Mouse (Mus musculus) myocyte (in vitro differentiated cells): ENCODE results near the gene Inpp4b. TPM values are rescaled to one million over a fixed set of nuclear protein-coding genes. Genes with fewer than 3 reads are reported as not detected.
A peak's percentile ranks its signal among the peaks of the same experiment; 100 is the strongest.

Experiments
- H3K27me3 ChIP-seq: one replicate; pipeline ENCODE4 v1.6.1; 2011; ENCODE audit not compliant: control insufficient read depth, insufficient read depth, insufficient read length
- H3K36me3 ChIP-seq: one replicate; pipeline ENCODE4 v1.6.1; 2011; ENCODE audit not compliant: control insufficient read depth, insufficient read depth
- H3K4me2 ChIP-seq: one replicate; pipeline ENCODE4 v1.6.1; 2011; ENCODE audit warnings: low read depth, control low read depth
- H3K4me3 ChIP-seq: one replicate; pipeline ENCODE4 v1.5.1; 2011; ENCODE audit warnings: mild to moderate bottlenecking, control low read depth, moderate library complexity
- H3K79me2 ChIP-seq: one replicate; pipeline ENCODE4 v1.6.1; 2011; ENCODE audit not compliant: control insufficient read depth, insufficient read depth
- H3ac ChIP-seq: one replicate; pipeline ENCODE4 v1.6.1; 2011; ENCODE audit not compliant: control insufficient read depth, insufficient read length
- CEBPB ChIP-seq: IDR thresholded peaks from 2 replicates; pipeline ENCODE4 v1.6.1; 2011; ENCODE audit warnings: mild to moderate bottlenecking, moderate library complexity; ENCODE audit not compliant: poor library complexity, insufficient read depth, severe bottlenecking
- E2F4 ChIP-seq: IDR thresholded peaks from one replicate; pipeline ENCODE4 v1.6.1; 2011; ENCODE audit warnings: mild to moderate bottlenecking, control low read depth, moderate library complexity; ENCODE audit not compliant: insufficient read depth
- MAX ChIP-seq: IDR thresholded peaks from one replicate; pipeline ENCODE4 v1.6.1; 2011; ENCODE audit warnings: low read depth, mild to moderate bottlenecking, control low read depth
- MYOD1 ChIP-seq, 3 experiments: IDR thresholded peaks; one replicate each; pipeline ENCODE4 v1.6.1; 2011; ENCODE audit warnings: control low read depth in 2 of 3, low read depth in 2 of 3, mild to moderate bottlenecking in 2 of 3, moderate library complexity in 1 of 3; ENCODE audit not compliant: insufficient read length in 2 of 3, control insufficient read depth in 1 of 3
- MYOG ChIP-seq, 3 experiments: IDR thresholded peaks; one replicate each; pipeline ENCODE4 v1.6.1; 2011; ENCODE audit warnings: control low read depth in 2 of 3, low read depth in 2 of 3, mild to moderate bottlenecking in 2 of 3; ENCODE audit not compliant: insufficient read length in 2 of 3, control insufficient read depth in 1 of 3, insufficient read depth in 1 of 3
- POLR2A ChIP-seq: IDR thresholded peaks from one replicate; pipeline ENCODE4 v1.6.1; 2011; ENCODE audit warnings: low read depth, mild to moderate bottlenecking, control low read depth, moderate library complexity; ENCODE audit not compliant: insufficient read length
- POLR2AphosphoS2 ChIP-seq: IDR thresholded peaks from one replicate; pipeline ENCODE4 v1.6.1; 2011; ENCODE audit warnings: low read depth, control low read depth; ENCODE audit not compliant: insufficient read length
- REST ChIP-seq: IDR thresholded peaks from one replicate; pipeline ENCODE4 v1.6.1; 2011; ENCODE audit warnings: mild to moderate bottlenecking, control low read depth, moderate library complexity; ENCODE audit not compliant: insufficient read depth, insufficient read length
- SRF ChIP-seq: IDR thresholded peaks from one replicate; pipeline ENCODE4 v1.6.1; 2011; ENCODE audit warnings: low read depth; ENCODE audit not compliant: control insufficient read depth, insufficient read length
- TCF12 ChIP-seq: IDR thresholded peaks from one replicate; pipeline ENCODE4 v1.6.1; 2011; ENCODE audit warnings: mild to moderate bottlenecking, control low read depth; ENCODE audit not compliant: poor library complexity, insufficient read depth, severe bottlenecking
- TCF3 ChIP-seq: IDR thresholded peaks from one replicate; pipeline ENCODE4 v1.6.1; 2011; ENCODE audit warnings: low read depth, control low read depth; ENCODE audit not compliant: insufficient read length
- USF1 ChIP-seq: IDR thresholded peaks from one replicate; pipeline ENCODE4 v1.6.1; 2011; ENCODE audit warnings: low read depth, mild to moderate bottlenecking, control low read depth, moderate library complexity
- polyA plus RNA-seq: library from polyadenylated mRNA; unstranded; fragments of >200 nt; fragmentation: generic; extraction: Trizol; gene quantifications from one replicate; pipeline ENCODE4 v1.2.1, GENCODE M21; 2012; ENCODE audit warnings: missing spikeins

Gene Inpp4b
- polyA plus RNA-seq, 1 experiment = 5.6 TPM

DNA sequence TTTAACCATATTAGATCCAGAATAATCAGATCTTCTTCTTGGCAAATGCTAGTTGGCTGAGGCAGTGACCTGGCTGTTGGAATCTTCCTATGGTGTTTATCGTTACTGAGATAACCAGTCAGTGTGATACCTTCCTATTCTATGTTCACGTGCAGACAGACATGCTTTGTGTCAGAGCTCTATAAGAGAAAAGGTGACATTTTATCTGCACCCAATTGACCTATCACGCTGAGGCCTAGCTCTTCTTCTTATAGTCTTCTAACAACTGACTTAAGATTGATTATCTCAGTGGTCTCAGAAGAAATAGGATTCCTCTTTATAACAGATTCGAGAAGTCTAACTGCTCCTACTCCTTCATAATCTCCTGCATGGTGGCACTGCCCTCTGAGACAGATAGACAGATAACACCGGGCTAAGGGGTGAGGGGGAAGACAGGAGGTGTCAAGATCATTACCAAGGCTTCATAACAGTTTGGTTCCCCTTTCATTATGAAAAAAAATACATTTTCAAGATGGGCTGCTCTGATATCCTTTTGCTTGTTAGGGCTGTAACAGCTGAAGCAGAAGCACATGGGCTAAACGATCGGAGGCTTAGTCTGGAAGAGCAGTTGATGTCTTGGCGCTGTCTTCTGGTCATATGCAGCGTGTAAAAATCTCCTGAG lies 431.1 kb downstream of the Inpp4b start:
- no peaks in the 10 kb centered on the region for H3K79me2 ChIP-seq
- no peak for TF ChIP-seq TCF12
- TF ChIP-seq TCF3 = no peak
- TF ChIP-seq MYOD1 (IDR thresholded peaks at IDR 0.05; ENCODE audit: control insufficient read depth in 1 of 3, insufficient read length in 2 of 3, low read depth in 2 of 3) = no peak
- no peak for TF ChIP-seq E2F4
- TF ChIP-seq MYOG (IDR thresholded peaks at IDR 0.05; ENCODE audit: control insufficient read depth in 1 of 3, insufficient read depth in 1 of 3, insufficient read length in 2 of 3, low read depth in 2 of 3) = no peak
- TF ChIP-seq MAX = no peak
- TF ChIP-seq POLR2A = no peak
- no peak for TF ChIP-seq CEBPB
- no peak for TF ChIP-seq POLR2AphosphoS2
- TF ChIP-seq USF1 = no peak
- TF ChIP-seq REST = no peak
- TF ChIP-seq SRF = no peak
- H3K36me3 ChIP-seq = no peaks in the 10 kb centered on the region

DNA sequence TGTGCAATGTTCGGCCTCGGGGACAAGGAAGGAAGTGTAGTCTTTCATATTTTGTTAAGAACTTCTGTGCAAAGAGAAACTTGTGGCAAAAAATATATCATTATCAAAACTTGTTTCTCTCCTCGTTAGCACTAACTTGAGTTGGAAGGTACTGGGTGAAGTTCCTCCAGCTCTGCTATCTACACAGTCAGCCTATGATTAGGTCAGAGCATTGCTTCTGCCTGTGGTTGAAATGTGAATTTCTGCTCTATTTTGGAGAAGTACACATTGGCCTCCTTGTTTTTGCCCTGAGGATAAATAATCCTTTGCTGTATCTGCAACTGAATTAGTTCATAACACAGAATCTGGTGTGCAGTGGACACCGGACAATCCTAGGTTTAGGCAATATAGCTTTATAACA lies 431.7 kb downstream of the Inpp4b start:
- TF ChIP-seq POLR2A (no peak), TCF12 (no peak), MYOD1 (IDR thresholded peaks at IDR 0.05; ENCODE audit: control insufficient read depth in 1 of 3, insufficient read length in 2 of 3, low read depth in 2 of 3) (no peak), CEBPB (no peak), SRF (no peak), TCF3 (no peak), REST (no peak)
- no peaks in the 10 kb centered on the region for H3K79me2 ChIP-seq
- no peaks in the 10 kb centered on the region for H3K27me3 ChIP-seq
- H3ac ChIP-seq = no peak overlapping the region
- no peak overlapping the region for H3K4me3 ChIP-seq
- no peak overlapping the region for H3K4me2 ChIP-seq
- no peaks in the 10 kb centered on the region for H3K36me3 ChIP-seq

More for the DNA sequence above, 431.1 kb downstream of the Inpp4b start:
- Histone ChIP-seq H3K4me2 (peak overlapping the region; percentile 7), H3K4me3 (no peak overlapping the region), H3K27me3 (no peaks in the 10 kb centered on the region), H3ac (no peak overlapping the region)

DNA sequence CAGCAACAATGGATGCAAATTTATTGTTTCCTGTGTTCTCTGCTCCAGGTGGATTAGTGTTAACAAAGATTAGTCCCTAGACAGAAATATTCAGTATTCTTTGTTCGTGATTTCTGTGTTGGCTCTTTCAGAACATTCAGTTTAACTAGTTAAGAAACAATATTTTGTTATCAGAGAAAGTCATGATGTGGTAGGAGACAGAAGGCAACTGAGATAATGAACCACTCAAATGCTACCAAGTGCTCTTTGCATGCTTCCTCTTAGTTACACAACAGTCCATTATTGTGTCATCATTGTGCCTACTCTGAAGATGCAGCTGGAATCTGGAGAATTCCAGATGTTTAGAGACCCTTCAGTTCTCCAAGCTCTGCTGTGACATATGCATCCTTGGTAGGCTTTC lies 432.1 kb downstream of the Inpp4b start:
- TF ChIP-seq TCF12 (no peak), TCF3 (no peak), REST (no peak), MAX (no peak), POLR2A (no peak), E2F4 (no peak), SRF (no peak), USF1 (no peak), MYOG (IDR thresholded peaks at IDR 0.05; ENCODE audit: control insufficient read depth in 1 of 3, insufficient read depth in 1 of 3, insufficient read length in 2 of 3, low read depth in 2 of 3) (no peak), MYOD1 (IDR thresholded peaks at IDR 0.05; ENCODE audit: control insufficient read depth in 1 of 3, insufficient read length in 2 of 3, low read depth in 2 of 3) (no peak)
- Histone ChIP-seq H3ac (no peak overlapping the region), H3K4me2 (no peak overlapping the region), H3K36me3 (no peaks in the 10 kb centered on the region), H3K27me3 (no peaks in the 10 kb centered on the region), H3K79me2 (no peaks in the 10 kb centered on the region), H3K4me3 (no peak overlapping the region)

DNA sequence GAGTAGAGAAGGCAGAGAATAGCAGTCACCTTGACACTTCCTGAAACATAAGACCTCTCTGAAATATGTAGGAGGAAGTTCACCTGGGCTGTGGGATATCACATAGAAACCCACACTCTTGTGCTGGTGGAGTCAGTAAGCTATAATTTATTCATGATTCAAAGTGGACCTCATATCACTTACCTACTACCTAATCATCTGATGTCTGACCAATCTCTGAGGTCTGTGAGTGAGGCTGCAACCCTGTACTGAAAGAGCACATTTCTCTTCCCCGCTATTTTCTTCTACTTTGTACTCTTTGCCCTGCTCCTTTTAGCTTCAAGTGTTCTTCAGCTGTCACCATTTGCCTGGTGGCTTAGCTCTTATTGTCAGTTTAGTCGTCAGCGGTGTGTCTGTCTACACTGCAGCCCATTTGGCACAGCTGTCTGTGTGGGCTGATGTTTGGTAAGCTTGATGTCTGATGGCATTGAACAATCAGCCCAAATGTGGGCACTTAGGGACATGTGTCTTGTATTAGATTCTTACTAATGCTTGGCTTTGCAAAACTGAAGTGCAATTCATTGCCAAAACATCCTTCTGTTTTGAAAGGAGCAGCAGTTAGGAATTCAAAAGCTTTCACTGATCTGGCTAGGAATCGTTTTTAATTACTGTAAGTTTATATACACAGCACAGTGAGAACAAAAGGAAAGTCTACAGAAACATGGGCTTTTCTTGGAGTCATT lies 434.3 kb downstream of the Inpp4b start:
- Histone ChIP-seq H3K27me3 (no peaks in the 10 kb centered on the region), H3K36me3 (no peaks in the 10 kb centered on the region), H3K79me2 (no peaks in the 10 kb centered on the region), H3K4me2 (peak overlapping the region; percentile 52), H3ac (no peak overlapping the region), H3K4me3 (no peak overlapping the region)
- TF ChIP-seq TCF3 = peak; percentile 61
- no peak for TF ChIP-seq CEBPB
- peak; percentile 27 for TF ChIP-seq SRF
- TF ChIP-seq MAX = no peak
- TF ChIP-seq REST = no peak
- no peak for TF ChIP-seq POLR2AphosphoS2
- TF ChIP-seq USF1 = no peak
- peak; percentile 71 to 91 (median 81) for TF ChIP-seq MYOG (IDR thresholded peaks at IDR 0.05; ENCODE audit: control insufficient read depth in 1 of 3, insufficient read depth in 1 of 3, insufficient read length in 2 of 3, low read depth in 2 of 3)
- no peak for TF ChIP-seq POLR2A
- TF ChIP-seq TCF12 = peak; percentile 80
- peak in 2 of 3 experiments; percentile 79 to 89 for TF ChIP-seq MYOD1 (IDR thresholded peaks at IDR 0.05; ENCODE audit: control insufficient read depth in 1 of 3, insufficient read length in 2 of 3, low read depth in 2 of 3)
- TF ChIP-seq E2F4 = no peak
